Mouse (Mus musculus) G1E (cell line): ENCODE data around the gene Nsf.

Experiments used
- CTCF ChIP-seq: IDR thresholded peaks from 2 replicates; pipeline ENCODE4 v1.5.1; 2012; ENCODE audit warnings: low read depth, low read length, inconsistent platforms, mixed read lengths
- GATA1 ChIP-seq: IDR thresholded peaks from 2 replicates; pipeline ENCODE4 v1.6.1; 2012; ENCODE audit warnings: borderline replicate concordance, low read length, inconsistent platforms, mixed read lengths
- POLR2AphosphoS5 ChIP-seq: IDR thresholded peaks from 2 replicates; pipeline ENCODE4 v1.6.1; 2012; ENCODE audit warnings: low read depth, low read length, inconsistent platforms; ENCODE audit not compliant: insufficient replicate concordance
- TAL1 ChIP-seq: conservative IDR thresholded peaks from 2 replicates; pipeline ENCODE4 v1.6.1; 2012; ENCODE audit warnings: low read depth, low read length, inconsistent platforms, mixed read lengths

DNA sequence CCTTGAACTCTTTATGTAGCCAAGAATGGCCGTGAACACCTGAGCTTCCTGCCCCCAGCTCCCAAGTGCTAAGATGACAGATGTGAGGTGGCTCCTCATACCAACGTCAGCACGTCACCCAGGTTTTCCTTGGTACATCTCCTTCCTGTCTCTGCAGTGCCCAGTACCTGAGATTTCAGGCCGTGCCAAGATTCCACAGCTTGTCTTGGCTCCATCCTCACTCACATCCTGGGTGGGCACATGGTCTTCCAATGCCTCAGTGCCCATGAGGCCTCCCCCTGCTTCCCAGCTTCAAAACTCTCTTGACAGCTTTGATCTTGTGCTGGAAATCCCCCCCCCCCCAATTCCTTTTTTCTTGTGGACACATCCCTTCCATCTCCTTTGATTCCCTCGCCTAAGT lies 48.3 kb upstream of the Nsf start:
- TF ChIP-seq CTCF (no peak), TAL1 (no peak), POLR2AphosphoS5 (no peak), GATA1 (no peak)
